12 mouse cellular contexts compared by ENCODE assay signal in genomic region chr15:97965311-97966045, GRCm38 (mm10). TPM values are rescaled to one million over a fixed set of nuclear protein-coding genes. Genes with fewer than 3 reads are reported as not detected.
A peak's percentile ranks its signal among the peaks of the same experiment; 100 is the strongest.
DNase-seq lines count a peak whose midpoint lies in the region; ATAC-seq lines count a peak whose summit lies in the region.
"Had no signal": no experiment of that assay in that cellular context is flagged by ENCODE, and none has a peak within 500 bp of the region (broad histone marks: within the 10 kb centered on the region; RNA-seq: fewer than 3 reads in every experiment).

No protein-coding gene starts in this region.

- no peak overlapping the region; the same call in 1 of the 2 replicates for H3K9ac ChIP-seq in neural tube, embryonic 11.5 days (ENCODE audit: low read length)
- peak overlapping the region; percentile 68; the same call in 1 of the 2 replicates for H3K9ac ChIP-seq in forebrain, embryonic 12.5 days
- H3K9ac ChIP-seq in hindbrain, embryonic 16.5 days (ENCODE audit: low read depth, low read length): peak overlapping the region; percentile 86; the same call in 1 of the 2 replicates
- H3K9ac ChIP-seq in neural tube, embryonic 15.5 days (replicated peaks): no peak overlapping the region

- H3K4me1 ChIP-seq in neural tube, embryonic 11.5 days (ENCODE audit: control insufficient read depth, insufficient read depth, low read length): peaks cover 4% of the 10 kb centered on the region; the same call in 1 of the 2 replicates
- peaks cover 26% of the 10 kb centered on the region for H3K4me1 ChIP-seq in forebrain, embryonic 12.5 days
- peaks cover 6% of the 10 kb centered on the region; the same call in 1 of the 2 replicates for H3K4me1 ChIP-seq in hindbrain, embryonic 16.5 days (ENCODE audit: control insufficient read depth, insufficient read depth, low read depth, low read length)
- H3K4me1 ChIP-seq in neural tube, embryonic 15.5 days: peaks cover 20% of the 10 kb centered on the region

- WGBS in neural tube, embryonic 11.5 days: 72% methylated on average over 17 of the region's 17 CpGs
- 57% methylated on average over 17 of the region's 17 CpGs for WGBS in forebrain, embryonic 12.5 days
- 62% methylated on average over 17 of the region's 17 CpGs for WGBS in hindbrain, embryonic 16.5 days
- WGBS in neural tube, embryonic 15.5 days: 74% methylated on average over 17 of the region's 17 CpGs

- H3K4me2 ChIP-seq in neural tube, embryonic 11.5 days (ENCODE audit: low read depth): peak overlapping the region; percentile 83
- H3K4me2 ChIP-seq in forebrain, embryonic 12.5 days: peak overlapping the region; percentile 78
- peak overlapping the region; percentile 87 for H3K4me2 ChIP-seq in hindbrain, embryonic 16.5 days (ENCODE audit: low read length)
- H3K4me2 ChIP-seq in neural tube, embryonic 15.5 days: peak overlapping the region; percentile 83

- no peak for ATAC-seq in neural tube, embryonic 11.5 days (ENCODE audit: insufficient read depth, low FRiP score, low TSS enrichment)
- ATAC-seq in forebrain, embryonic 12.5 days (ENCODE audit: low FRiP score): no peak
- ATAC-seq in hindbrain, embryonic 16.5 days: peak; percentile 31; the same call in 1 of the 2 replicates
- ATAC-seq in neural tube, embryonic 15.5 days (ENCODE audit: low FRiP score): no peak

- no peaks in the 10 kb centered on the region for H3K27me3 ChIP-seq in neural tube, embryonic 11.5 days (ENCODE audit: control insufficient read depth, insufficient read depth, low read length)
- H3K27me3 ChIP-seq in forebrain, embryonic 12.5 days: peaks cover 10% of the 10 kb centered on the region
- no peaks in the 10 kb centered on the region for H3K27me3 ChIP-seq in hindbrain, embryonic 16.5 days (replicated peaks; ENCODE audit: control insufficient read depth, insufficient read depth, low read length)
- no peaks in the 10 kb centered on the region for H3K27me3 ChIP-seq in neural tube, embryonic 15.5 days (replicated peaks)
- H3K27me3 ChIP-seq: megakaryocyte, embryonic 14.5 days had no signal

- no peaks in the 10 kb centered on the region for H3K9me3 ChIP-seq in neural tube, embryonic 11.5 days (ENCODE audit: control insufficient read depth, low read length)
- H3K9me3 ChIP-seq in forebrain, embryonic 12.5 days: no peaks in the 10 kb centered on the region
- no peaks in the 10 kb centered on the region for H3K9me3 ChIP-seq in hindbrain, embryonic 16.5 days (ENCODE audit: control insufficient read depth, low read length)
- no peaks in the 10 kb centered on the region for H3K9me3 ChIP-seq in neural tube, embryonic 15.5 days (replicated peaks)
- H3K9me3 ChIP-seq: megakaryocyte, embryonic 14.5 days had no signal

- no peak overlapping the region for H3K27ac ChIP-seq in neural tube, embryonic 11.5 days (ENCODE audit: low read depth, low read length)
- H3K27ac ChIP-seq in forebrain, embryonic 12.5 days: no peak overlapping the region
- H3K27ac ChIP-seq in hindbrain, embryonic 16.5 days (ENCODE audit: low read depth, low read length): no peak overlapping the region
- no peak overlapping the region for H3K27ac ChIP-seq in neural tube, embryonic 15.5 days (replicated peaks)
- H3K27ac ChIP-seq: heart, adult 2 months had no signal

- no peak for DNase-seq in neural tube, embryonic 11.5 days (ENCODE audit: low spot score)
- DNase-seq in neural tube, embryonic 10.5 days (ENCODE audit: extremely low spot score, low spot score): no peak
- no peak for DNase-seq in right cerebral cortex, postnatal 4 days
- no peak for DNase-seq in gastrocnemius, adult 8-10 months (ENCODE audit: low spot score in 2 of 2)
- DNase-seq: embryo, embryonic 11 days; heart, adult 2 months; kidney, postnatal 10 days had no signal

- no peak overlapping the region for H3K4me3 ChIP-seq in neural tube, embryonic 11.5 days (ENCODE audit: low read depth, low read length)
- no peak overlapping the region for H3K4me3 ChIP-seq in forebrain, embryonic 12.5 days (replicated peaks)
- H3K4me3 ChIP-seq in hindbrain, embryonic 16.5 days (ENCODE audit: low read length): peak overlapping the region; percentile 76
- peak overlapping the region; percentile 76 for H3K4me3 ChIP-seq in neural tube, embryonic 15.5 days (replicated peaks)

- no peaks in the 10 kb centered on the region for H3K36me3 ChIP-seq in neural tube, embryonic 11.5 days (ENCODE audit: control insufficient read depth, insufficient read depth, low read length)
- H3K36me3 ChIP-seq in forebrain, embryonic 12.5 days (replicated peaks): no peaks in the 10 kb centered on the region
- H3K36me3 ChIP-seq in hindbrain, embryonic 16.5 days (ENCODE audit: control insufficient read depth, insufficient read depth, low read length): no peaks in the 10 kb centered on the region
- H3K36me3 ChIP-seq in neural tube, embryonic 15.5 days: peaks cover 5% of the 10 kb centered on the region; the same call in 1 of the 2 replicates

RNA-seq across cellular contexts. Expression of gene Tmem106c, which starts 1.5 kb away (rescaled TPM):
- polyA plus RNA-seq in neural tube, embryonic 11.5 days (2014; fragmentation: Nextera tagmentation; extraction: Ambion mirVana): 50.2 and 55.9 TPM in 2 replicates
- 41.5 and 44.9 TPM in 2 replicates for polyA plus RNA-seq in forebrain, embryonic 12.5 days (2016; fragmentation: Nextera tagmentation; extraction: Ambion mirVana)
- polyA plus RNA-seq in hindbrain, embryonic 16.5 days (2015; fragmentation: Nextera tagmentation; extraction: Ambion mirVana): 58.3 and 60.6 TPM in 2 replicates
- polyA plus RNA-seq in neural tube, embryonic 15.5 days (2015; fragmentation: Nextera tagmentation; extraction: Ambion mirVana): 48.0 and 48.6 TPM in 2 replicates
- 1 to 10 TPM; 4.3 to 8.5 (median 6.5) TPM for total RNA-seq in gastrocnemius, adult 8-10 months (2022)

RNA-seq across cellular contexts. Expression of gene Col2a1, which starts 39.0 kb away (rescaled TPM):
- 208 and 219 TPM in 2 replicates for polyA plus RNA-seq in neural tube, embryonic 11.5 days (2014; fragmentation: Nextera tagmentation; extraction: Ambion mirVana)
- polyA plus RNA-seq in forebrain, embryonic 12.5 days (2016; fragmentation: Nextera tagmentation; extraction: Ambion mirVana): 112 and 122 TPM in 2 replicates
- 11.9 and 43.4 TPM in 2 replicates for polyA plus RNA-seq in hindbrain, embryonic 16.5 days (2015; fragmentation: Nextera tagmentation; extraction: Ambion mirVana)
- 33.8 and 62.9 TPM in 2 replicates for polyA plus RNA-seq in neural tube, embryonic 15.5 days (2015; fragmentation: Nextera tagmentation; extraction: Ambion mirVana)
- under 1 TPM; 0.19 to 0.51 (median 0.38) TPM for total RNA-seq in gastrocnemius, adult 8-10 months (2022)
- total RNA-seq: hematopoietic stem cell, adult 5-6 weeks had no signal

RNA-seq across cellular contexts. Expression of gene Vdr, which starts 55.0 kb away (rescaled TPM):
- 0.16 TPM in 1 of 2 replicates, not detected in the other for polyA plus RNA-seq in neural tube, embryonic 11.5 days (2014; fragmentation: Nextera tagmentation; extraction: Ambion mirVana)
- polyA plus RNA-seq in forebrain, embryonic 12.5 days (2016; fragmentation: Nextera tagmentation; extraction: Ambion mirVana): 0.59 TPM in 1 of 2 replicates, not detected in the other
- 0.17 and 0.26 TPM in 2 replicates for polyA plus RNA-seq in hindbrain, embryonic 16.5 days (2015; fragmentation: Nextera tagmentation; extraction: Ambion mirVana)
- polyA plus RNA-seq in neural tube, embryonic 15.5 days (2015; fragmentation: Nextera tagmentation; extraction: Ambion mirVana): 0.17 and 0.63 TPM in 2 replicates
- under 1 TPM in 3 of 4 experiments, not detected in 1; 0.07 to 0.13 (median 0.10) TPM for total RNA-seq in gastrocnemius, adult 8-10 months (2022)

Comparison
In these comparisons a context has a peak if more than half of its experiments do, and no peak if none do; other contexts are left out.
1. H3K4me3 ChIP-seq: peak in hindbrain, embryonic 16.5 days (single experiment) and neural tube, embryonic 15.5 days (single experiment); none in neural tube, embryonic 11.5 days (single experiment) and forebrain, embryonic 12.5 days (single experiment).
2. H3K9ac ChIP-seq: peak in forebrain, embryonic 12.5 days (single experiment) and hindbrain, embryonic 16.5 days (single experiment); none in neural tube, embryonic 11.5 days (single experiment) and neural tube, embryonic 15.5 days (single experiment).
3. Peak in every context shown above with its lines, with median percentiles within 50 percentile points of each other: H3K4me2 ChIP-seq.